In the genomic region with DNA sequence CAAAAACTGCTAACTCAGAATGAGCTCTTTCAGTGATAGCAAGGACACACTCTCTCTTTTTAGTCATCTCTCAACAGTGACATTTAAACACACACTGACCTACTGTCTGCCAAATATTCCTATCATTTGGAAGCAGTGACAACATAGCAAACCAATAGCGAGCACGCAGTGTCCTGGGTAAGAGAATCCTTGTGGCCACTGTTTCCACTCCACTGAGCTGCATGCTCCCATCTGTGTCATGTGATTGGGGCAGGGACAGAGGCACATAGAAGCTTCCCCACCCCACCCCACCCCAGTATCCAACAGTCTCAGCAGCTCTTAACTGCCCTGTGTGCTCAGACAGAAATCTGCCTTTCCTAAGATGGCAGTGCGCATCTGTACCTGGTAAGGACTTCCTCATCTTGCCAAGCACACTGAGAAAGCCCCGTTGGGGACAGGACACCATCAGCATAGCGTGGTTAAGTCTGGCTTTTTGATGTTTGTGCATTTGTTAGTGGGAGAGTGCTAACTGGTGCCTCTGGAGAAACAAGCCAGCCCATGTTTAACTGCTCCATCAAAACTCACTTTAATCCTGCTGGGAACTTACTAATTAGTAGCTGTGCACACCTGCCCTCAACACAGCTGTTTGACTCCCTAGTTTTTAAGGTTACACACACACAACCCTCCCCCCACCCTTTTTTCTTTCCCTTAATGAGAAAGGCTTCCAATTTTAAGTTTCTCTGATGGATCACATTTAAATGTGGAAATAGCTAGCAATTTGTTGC, we compare ENCODE assay signal across 18 mouse cellular contexts.
DNase-seq lines count a peak whose midpoint lies in the region; ATAC-seq and TF ChIP-seq lines count a peak whose summit lies in the region.
"Had no signal": no experiment of that assay in that cellular context is flagged by ENCODE, and none has a peak within 500 bp of the region (broad histone marks: within the 10 kb centered on the region; RNA-seq: fewer than 3 reads in every experiment).

No protein-coding gene starts in this region.

- WGBS in heart, embryonic 12.5 days, result 83% methylated on average over 5 of the region's 5 CpGs
- WGBS in limb, embryonic 11.5 days, result 60% methylated on average over 5 of the region's 5 CpGs
- 72% methylated on average over 5 of the region's 5 CpGs for WGBS in limb, embryonic 10.5 days
- WGBS in liver, embryonic 16.5 days (ENCODE audit: insufficient replicate concordance), result 60% methylated on average over 5 of the region's 5 CpGs
- WGBS in lung, adult 2 months, result 84% methylated on average over 5 of the region's 5 CpGs

- no peak overlapping the region for H3K4me2 ChIP-seq in heart, embryonic 12.5 days
- no peak overlapping the region for H3K4me2 ChIP-seq in limb, embryonic 11.5 days (ENCODE audit: low read depth, severe bottlenecking)
- no peak overlapping the region for H3K4me2 ChIP-seq in CH12.LX (ENCODE audit: insufficient read depth, low read depth, poor library complexity, severe bottlenecking)
- no peak overlapping the region for H3K4me2 ChIP-seq in liver, embryonic 16.5 days (ENCODE audit: low read depth, low read length)
- H3K4me2 ChIP-seq: lung, embryonic 15.5 days had no signal

- H3K27me3 ChIP-seq in heart, embryonic 12.5 days (replicated peaks), result no peaks in the 10 kb centered on the region
- no peaks in the 10 kb centered on the region for H3K27me3 ChIP-seq in limb, embryonic 11.5 days (ENCODE audit: control insufficient read depth, insufficient read depth, low read length)
- no peaks in the 10 kb centered on the region for H3K27me3 ChIP-seq in limb, embryonic 10.5 days (ENCODE audit: low read depth, poor library complexity, severe bottlenecking)
- H3K27me3 ChIP-seq in CH12.LX (replicated peaks), result no peaks in the 10 kb centered on the region
- H3K27me3 ChIP-seq in liver, embryonic 16.5 days (ENCODE audit: control insufficient read depth, insufficient read depth, low read depth, low read length), result no peaks in the 10 kb centered on the region
- H3K27me3 ChIP-seq: lung, embryonic 15.5 days had no signal

- peak; percentile 92 for DNase-seq in heart, adult 11 months
- no peak for DNase-seq in limb, embryonic 11.5 days (ENCODE audit: low spot score)
- no peak for DNase-seq in limb, embryonic 10.5 days (ENCODE audit: low spot score)
- DNase-seq in CH12.LX (ENCODE audit: extremely low read depth), result peak; percentile 29
- DNase-seq in lung, adult 2 months, result no peak
- DNase-seq in frontal cortex, postnatal 10 days (ENCODE audit: low spot score in 2 of 2), result no peak
- DNase-seq: cerebellum, adult 11 months; cerebellum, postnatal 25 days; gastrocnemius, adult 2 months; kidney, adult 9 months; midbrain, embryonic 14.5 days; right cerebral cortex, adult 18-20 months had no signal

- H3K36me3 ChIP-seq in heart, embryonic 12.5 days, result peaks cover 7% of the 10 kb centered on the region; the same call in 1 of the 2 replicates
- H3K36me3 ChIP-seq in limb, embryonic 11.5 days (ENCODE audit: control insufficient read depth, insufficient read depth, low read length), result no peaks in the 10 kb centered on the region
- H3K36me3 ChIP-seq in limb, embryonic 10.5 days, result 0 out of 2 replicates have a peak, but pooled peaks cover 3% of the 10 kb centered on the region
- H3K36me3 ChIP-seq in CH12.LX (replicated peaks in 1 of 2; ENCODE audit: control insufficient read depth in 1 of 2, insufficient read depth in 1 of 2, low read length in 1 of 2), result peaks cover 0 to 10% of the 10 kb centered on the region in 2 experiments
- no peaks in the 10 kb centered on the region for H3K36me3 ChIP-seq in liver, embryonic 16.5 days (ENCODE audit: control insufficient read depth, insufficient read depth)
- H3K36me3 ChIP-seq: lung, embryonic 15.5 days had no signal

- dilution Hi-C loops in CH12.LX (cut with MboI; ENCODE audit: extremely low pct_ligation_motif_present, extremely low pct_unique_long_range_greater_than_20kb, low sequenced_read_pairs), result no loop called here

- H3K79me2 ChIP-seq in CH12.LX (replicated peaks; ENCODE audit: control insufficient read depth, extremely low read depth, insufficient read depth, poor library complexity, severe bottlenecking), result no peaks in the 10 kb centered on the region

- no peak for TF ChIP-seq EP300 in CH12.LX (IDR thresholded peaks at IDR 0.05; ENCODE audit: low read length)

- no peaks in the 10 kb centered on the region for H3K9me3 ChIP-seq in heart, embryonic 12.5 days (replicated peaks)
- no peaks in the 10 kb centered on the region for H3K9me3 ChIP-seq in limb, embryonic 11.5 days (ENCODE audit: control insufficient read depth, low read length)
- no peaks in the 10 kb centered on the region for H3K9me3 ChIP-seq in limb, embryonic 10.5 days (replicated peaks)
- H3K9me3 ChIP-seq in CH12.LX (replicated peaks; ENCODE audit: low read length), result no peaks in the 10 kb centered on the region
- H3K9me3 ChIP-seq in liver, embryonic 16.5 days (replicated peaks; ENCODE audit: control insufficient read depth, low read length), result no peaks in the 10 kb centered on the region
- H3K9me3 ChIP-seq: lung, embryonic 15.5 days had no signal

- no peak overlapping the region for H3K4me3 ChIP-seq in heart, embryonic 12.5 days
- H3K4me3 ChIP-seq in limb, embryonic 11.5 days (ENCODE audit: low read depth, low read length), result no peak overlapping the region
- H3K4me3 ChIP-seq in limb, embryonic 10.5 days, result no peak overlapping the region
- no peak overlapping the region for H3K4me3 ChIP-seq in CH12.LX (replicated peaks in 1 of 3; ENCODE audit: low read depth in 2 of 3, low read length in 2 of 3, poor library complexity in 1 of 3)
- H3K4me3 ChIP-seq in liver, embryonic 16.5 days (ENCODE audit: low read depth, low read length), result no peak overlapping the region
- H3K4me3 ChIP-seq in lung, adult 2 months (replicated peaks; ENCODE audit: extremely low read depth, low read depth, low read length), result no peak overlapping the region
- H3K4me3 ChIP-seq: erythroblast, embryonic 14.5 days; gastrocnemius, adult 2 months; lung, embryonic 15.5 days; myocyte had no signal

- TF ChIP-seq RAD21 in CH12.LX (IDR thresholded peaks at IDR 0.05; ENCODE audit: low read depth, low read length), result no peak

- peaks cover 50% of the 10 kb centered on the region for H3K4me1 ChIP-seq in heart, embryonic 12.5 days (replicated peaks)
- peaks cover 6% of the 10 kb centered on the region; the same call in 1 of the 2 replicates for H3K4me1 ChIP-seq in limb, embryonic 11.5 days (ENCODE audit: control insufficient read depth, insufficient read depth, low read length)
- H3K4me1 ChIP-seq in limb, embryonic 10.5 days, result peaks cover 24% of the 10 kb centered on the region
- peaks cover 35 to 43% of the 10 kb centered on the region in 2 experiments for H3K4me1 ChIP-seq in CH12.LX (ENCODE audit: control insufficient read depth in 1 of 2, insufficient read depth in 2 of 2)
- no peaks in the 10 kb centered on the region; the same call in 1 of the 2 replicates for H3K4me1 ChIP-seq in liver, embryonic 16.5 days (ENCODE audit: control insufficient read depth, low read depth, low read length)
- H3K4me1 ChIP-seq in lung, adult 2 months (ENCODE audit: control insufficient read depth, insufficient read depth, low read length), result peaks cover 2% of the 10 kb centered on the region; the same call in 1 of the 2 replicates

- no peak for TF ChIP-seq POLR2A in CH12.LX (IDR thresholded peaks at IDR 0.05; ENCODE audit: low read depth, low read length)
- no peak for TF ChIP-seq POLR2A in lung, adult 2 months (IDR thresholded peaks at IDR 0.05; ENCODE audit: borderline replicate concordance, extremely low read depth, low read depth, low read length)

- in situ Hi-C loops in CH12.LX (cut with MboI; ENCODE audit: low pct_ligation_motif_present, low pct_unique_long_range_greater_than_20kb, low sequenced_read_pairs), result no loop called here

- TF ChIP-seq CTCF in CH12.LX (conservative IDR thresholded peaks at IDR 0.05 in 1 of 2, IDR thresholded peaks at IDR 0.05 in 1 of 2; ENCODE audit: low read depth in 2 of 2, low read length in 2 of 2), result no peak
- no peak for TF ChIP-seq CTCF in lung, adult 2 months (IDR thresholded peaks at IDR 0.05; ENCODE audit: insufficient read depth, low read length)

- no peak overlapping the region for H3K9ac ChIP-seq in heart, embryonic 12.5 days
- H3K9ac ChIP-seq in limb, embryonic 11.5 days (ENCODE audit: low read length), result no peak overlapping the region
- H3K9ac ChIP-seq in CH12.LX (ENCODE audit: insufficient read depth, low read depth), result no peak overlapping the region
- H3K9ac ChIP-seq in liver, embryonic 16.5 days (ENCODE audit: low read depth, low read length), result no peak overlapping the region
- H3K9ac ChIP-seq: lung, embryonic 15.5 days had no signal

- no peak overlapping the region for H3K27ac ChIP-seq in heart, embryonic 12.5 days (ENCODE audit: poor library complexity, severe bottlenecking)
- H3K27ac ChIP-seq in limb, embryonic 11.5 days (replicated peaks; ENCODE audit: low read depth, low read length), result 0 out of 2 replicates have a peak overlapping the region, but pooled peaks have one; percentile 21
- H3K27ac ChIP-seq in limb, embryonic 10.5 days, result no peak overlapping the region
- no peak overlapping the region for H3K27ac ChIP-seq in CH12.LX (ENCODE audit: insufficient read depth, low read depth)
- H3K27ac ChIP-seq in liver, embryonic 16.5 days (ENCODE audit: low read length), result no peak overlapping the region
- H3K27ac ChIP-seq: gastrocnemius, adult 2 months; lung, embryonic 15.5 days had no signal

- ATAC-seq in heart, embryonic 12.5 days (ENCODE audit: insufficient number of reproducible peaks, low FRiP score), result no peak
- ATAC-seq in limb, embryonic 11.5 days (ENCODE audit: insufficient number of reproducible peaks, low FRiP score, low TSS enrichment, low read depth), result no peak
- peak; percentile 27; the same call in 1 of the 2 replicates for ATAC-seq in liver, embryonic 16.5 days (ENCODE audit: low read depth)
- ATAC-seq: forebrain, embryonic 16.5 days had no signal

TF ChIP-seq in CH12.LX, 34 proteins besides CTCF, POLR2A, EP300 and RAD21:
- TF ChIP-seq TBP (conservative IDR thresholded peaks at IDR 0.05; ENCODE audit: low read depth, low read length) (no peak), TCF12 (IDR thresholded peaks at IDR 0.05; ENCODE audit: low read depth, low read length) (0 out of 2 replicates have a peak, but pooled peaks have one; percentile 4), GABPA (IDR thresholded peaks at IDR 0.05; ENCODE audit: insufficient replicate concordance, low read depth, low read length) (no peak), USF1 (IDR thresholded peaks at IDR 0.05; ENCODE audit: low read depth, low read length) (0 out of 2 replicates have a peak, but pooled peaks have one; percentile 12)
TF ChIP-seq in CH12.LX: peak in this region for 2.

Comparison
In these comparisons a context has a peak if more than half of its experiments do, and no peak if none do; other contexts are left out.
1. DNase-seq: peak in heart, adult 11 months (single experiment) and CH12.LX (single experiment); none in limb, embryonic 11.5 days (single experiment), limb, embryonic 10.5 days (single experiment), lung, adult 2 months (single experiment) and frontal cortex, postnatal 10 days (0 of 2).